Mouse (Mus musculus): Measurements from ENCODE around the gene Tmem45b. TPM values are rescaled to one million over a fixed set of nuclear protein-coding genes. Genes with fewer than 3 reads are reported as not detected.

The Tmem45b gene
- polyA plus RNA-seq, 1 experiment from 2014 or later = not detected

- Histone ChIP-seq H3K4me2 (ENCODE audit: low read depth) (no peak overlapping the region), H3K36me3 (ENCODE audit: control insufficient read depth, insufficient read depth, low read length) (no peaks in the 10 kb centered on the region), H3K27me3 (ENCODE audit: control insufficient read depth, insufficient read depth, low read length) (no peaks in the 10 kb centered on the region), H3K27ac (ENCODE audit: low read depth, low read length) (no peak overlapping the region), H3K9me3 (ENCODE audit: control insufficient read depth, low read length) (no peaks in the 10 kb centered on the region), H3K4me3 (ENCODE audit: low read depth, low read length) (no peak overlapping the region), H3K9ac (ENCODE audit: low read length) (no peak overlapping the region), H3K4me1 (ENCODE audit: control insufficient read depth, insufficient read depth, low read length) (no peaks in the 10 kb centered on the region)
- WGBS = 87% methylated on average over 7 of the region's 7 CpGs
- ATAC-seq (ENCODE audit: insufficient read depth, low FRiP score, low TSS enrichment) (no peak), DNase-seq (ENCODE audit: low spot score) (no peak)
Measured at GRCm38 (mm10) chr9:31428971-31429370, 35.3 kb downstream of the Tmem45b start.

DNA sequence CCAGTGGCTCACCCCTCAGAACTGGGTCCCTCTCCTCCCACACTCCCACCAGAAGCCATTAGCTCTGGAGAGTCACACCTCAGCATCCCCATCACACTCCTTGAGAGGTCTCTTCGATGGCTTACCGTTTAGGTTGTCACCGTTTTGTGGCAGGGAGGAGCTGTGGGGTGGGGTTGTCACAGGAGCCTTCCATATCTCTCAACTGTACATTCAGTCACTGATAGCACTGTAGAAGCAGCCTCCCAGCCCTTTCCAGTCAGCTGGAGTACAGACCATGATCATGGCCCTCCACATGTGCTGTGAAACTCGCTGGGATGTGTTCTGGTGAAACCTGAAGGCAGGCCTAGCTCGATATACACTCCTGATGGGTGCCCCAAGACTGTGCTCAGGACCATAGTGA, 42.1 kb downstream of the Tmem45b start:
- H3K9me3 ChIP-seq (ENCODE audit: control insufficient read depth, low read length) = no peaks in the 10 kb centered on the region
- H3K4me2 ChIP-seq (ENCODE audit: low read depth) = no peak overlapping the region
- peak; percentile 2 for DNase-seq (ENCODE audit: low spot score)
- 81% methylated on average over 5 of the region's 5 CpGs for WGBS
- H3K9ac ChIP-seq (ENCODE audit: low read length) = no peak overlapping the region
- no peak overlapping the region for H3K4me3 ChIP-seq (ENCODE audit: low read depth, low read length)
- H3K4me1 ChIP-seq (ENCODE audit: control insufficient read depth, insufficient read depth, low read length) = no peaks in the 10 kb centered on the region
- no peaks in the 10 kb centered on the region for H3K27me3 ChIP-seq (ENCODE audit: control insufficient read depth, insufficient read depth, low read length)
- H3K36me3 ChIP-seq (ENCODE audit: control insufficient read depth, insufficient read depth, low read length) = peaks cover 8% of the 10 kb centered on the region
- no peak overlapping the region for H3K27ac ChIP-seq (ENCODE audit: low read depth, low read length)
- no peak for ATAC-seq (ENCODE audit: insufficient read depth, low FRiP score, low TSS enrichment)

DNA sequence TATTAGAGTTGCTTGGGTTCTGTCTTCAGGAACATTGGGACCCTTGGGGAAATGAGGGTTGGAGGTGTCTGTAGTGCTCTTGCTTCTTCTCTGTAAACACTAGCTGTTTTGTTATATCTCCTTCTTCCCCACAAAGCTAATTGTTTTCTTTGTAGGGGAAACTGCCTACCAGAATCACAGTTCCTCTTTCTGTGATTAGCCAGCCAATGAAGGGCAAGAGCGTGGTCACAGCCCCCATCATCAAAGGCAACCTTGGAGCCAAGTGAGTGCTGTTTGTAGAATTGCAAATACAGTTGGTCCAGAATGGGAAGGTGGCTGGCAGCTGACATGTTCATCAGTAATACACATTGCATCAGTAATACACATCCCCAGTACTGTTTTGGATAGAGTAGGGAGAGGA, 45.4 kb downstream of the Tmem45b start:
- ATAC-seq (ENCODE audit: insufficient read depth, low FRiP score, low TSS enrichment) (no peak), DNase-seq (ENCODE audit: low spot score) (no peak)
- 93% methylated on average over 1 of the region's 1 CpGs for WGBS
- Histone ChIP-seq H3K9me3 (ENCODE audit: control insufficient read depth, low read length) (no peaks in the 10 kb centered on the region), H3K4me1 (ENCODE audit: control insufficient read depth, insufficient read depth, low read length) (no peaks in the 10 kb centered on the region), H3K36me3 (ENCODE audit: control insufficient read depth, insufficient read depth, low read length) (peaks cover 17% of the 10 kb centered on the region), H3K27ac (ENCODE audit: low read depth, low read length) (no peak overlapping the region), H3K4me3 (ENCODE audit: low read depth, low read length) (no peak overlapping the region), H3K27me3 (ENCODE audit: control insufficient read depth, insufficient read depth, low read length) (no peaks in the 10 kb centered on the region), H3K4me2 (ENCODE audit: low read depth) (no peak overlapping the region), H3K9ac (ENCODE audit: low read length) (no peak overlapping the region)

GRCm38 (mm10) chr9:31412165-31412564, 52.1 kb downstream of the Tmem45b start:
- DNase-seq (ENCODE audit: low spot score) (no peak), ATAC-seq (ENCODE audit: insufficient read depth, low FRiP score, low TSS enrichment) (no peak)
- H3K27ac ChIP-seq (ENCODE audit: low read depth, low read length) = no peak overlapping the region
- H3K4me1 ChIP-seq (ENCODE audit: control insufficient read depth, insufficient read depth, low read length) = no peaks in the 10 kb centered on the region
- no peak overlapping the region for H3K4me2 ChIP-seq (ENCODE audit: low read depth)
- H3K9me3 ChIP-seq (ENCODE audit: control insufficient read depth, low read length) = no peaks in the 10 kb centered on the region
- H3K36me3 ChIP-seq (ENCODE audit: control insufficient read depth, insufficient read depth, low read length) = peaks cover 24% of the 10 kb centered on the region
- H3K27me3 ChIP-seq (ENCODE audit: control insufficient read depth, insufficient read depth, low read length) = no peaks in the 10 kb centered on the region
- H3K9ac ChIP-seq (ENCODE audit: low read length) = no peak overlapping the region
- WGBS = 88% methylated on average over 4 of the region's 4 CpGs
- H3K4me3 ChIP-seq (ENCODE audit: low read depth, low read length) = no peak overlapping the region

GRCm38 (mm10) chr9:31405217-31405616, 59.0 kb downstream of the Tmem45b start:
- Histone ChIP-seq H3K4me3 (ENCODE audit: low read depth, low read length) (no peak overlapping the region), H3K4me1 (ENCODE audit: control insufficient read depth, insufficient read depth, low read length) (no peaks in the 10 kb centered on the region), H3K27me3 (ENCODE audit: control insufficient read depth, insufficient read depth, low read length) (no peaks in the 10 kb centered on the region), H3K36me3 (ENCODE audit: control insufficient read depth, insufficient read depth, low read length) (peaks cover 21% of the 10 kb centered on the region), H3K9ac (ENCODE audit: low read length) (no peak overlapping the region), H3K4me2 (ENCODE audit: low read depth) (no peak overlapping the region), H3K27ac (ENCODE audit: low read depth, low read length) (no peak overlapping the region), H3K9me3 (ENCODE audit: control insufficient read depth, low read length) (no peaks in the 10 kb centered on the region)
- 62% methylated on average over 6 of the region's 6 CpGs for WGBS
- no peak for ATAC-seq (ENCODE audit: insufficient read depth, low FRiP score, low TSS enrichment)
- DNase-seq (ENCODE audit: low spot score) = no peak

DNA sequence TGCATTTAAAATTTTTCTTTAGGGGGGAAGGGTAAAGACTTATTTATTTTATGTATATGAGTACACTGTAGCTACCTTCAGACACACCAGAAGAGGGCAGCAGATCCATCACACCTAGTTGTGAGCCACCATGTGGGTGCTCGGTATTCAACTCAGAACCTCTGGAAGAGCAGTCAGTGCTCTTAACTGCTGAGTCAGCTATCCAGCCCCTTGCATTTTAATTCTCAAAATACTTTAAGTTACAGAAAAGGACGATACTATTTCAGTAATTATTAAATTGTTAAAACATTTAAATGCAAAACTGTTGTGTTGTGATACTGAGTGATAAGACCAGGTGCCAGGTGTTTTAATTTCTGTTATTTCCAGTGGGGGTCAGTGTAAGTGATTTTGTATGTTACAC, 60.0 kb downstream of the Tmem45b start:
- Histone ChIP-seq H3K27ac (ENCODE audit: low read depth, low read length) (no peak overlapping the region), H3K9me3 (ENCODE audit: control insufficient read depth, low read length) (no peaks in the 10 kb centered on the region), H3K9ac (ENCODE audit: low read length) (no peak overlapping the region), H3K27me3 (ENCODE audit: control insufficient read depth, insufficient read depth, low read length) (no peaks in the 10 kb centered on the region), H3K4me2 (ENCODE audit: low read depth) (no peak overlapping the region), H3K4me1 (ENCODE audit: control insufficient read depth, insufficient read depth, low read length) (no peaks in the 10 kb centered on the region), H3K36me3 (ENCODE audit: control insufficient read depth, insufficient read depth, low read length) (peaks cover 18% of the 10 kb centered on the region), H3K4me3 (ENCODE audit: low read depth, low read length) (no peak overlapping the region)
- 89% methylated on average over 2 of the region's 2 CpGs for WGBS
- ATAC-seq (ENCODE audit: insufficient read depth, low FRiP score, low TSS enrichment) (no peak), DNase-seq (ENCODE audit: low spot score) (no peak)

DNA sequence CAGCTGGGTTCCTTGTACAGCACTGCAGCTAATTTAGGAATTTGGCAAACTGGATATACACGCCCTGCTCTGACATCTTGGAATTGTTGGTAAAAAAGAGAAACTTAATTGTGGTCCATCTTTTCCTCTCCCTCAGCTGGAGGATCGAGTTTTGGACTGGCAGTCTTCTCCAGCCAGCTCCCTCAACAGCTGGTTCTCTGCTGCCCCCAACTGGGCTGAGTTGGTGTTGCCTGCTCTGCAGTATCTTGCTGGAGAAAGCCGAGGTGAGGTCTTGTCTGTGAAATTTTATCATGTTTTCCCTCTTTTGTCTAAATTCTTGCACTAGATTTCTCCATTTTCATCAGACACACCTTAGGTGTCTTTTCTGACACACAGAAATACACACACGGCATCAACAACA, 63.8 kb downstream of the Tmem45b start:
- no peaks in the 10 kb centered on the region for H3K4me1 ChIP-seq (ENCODE audit: control insufficient read depth, insufficient read depth, low read length)
- DNase-seq (ENCODE audit: low spot score) (peak; percentile 78), ATAC-seq (ENCODE audit: insufficient read depth, low FRiP score, low TSS enrichment) (no peak)
- no peaks in the 10 kb centered on the region for H3K27me3 ChIP-seq (ENCODE audit: control insufficient read depth, insufficient read depth, low read length)
- WGBS = 59% methylated on average over 4 of the region's 4 CpGs
- no peaks in the 10 kb centered on the region for H3K9me3 ChIP-seq (ENCODE audit: control insufficient read depth, low read length)
- H3K4me3 ChIP-seq (ENCODE audit: low read depth, low read length) = no peak overlapping the region
- no peak overlapping the region for H3K9ac ChIP-seq (ENCODE audit: low read length)
- no peak overlapping the region for H3K27ac ChIP-seq (ENCODE audit: low read depth, low read length)
- H3K36me3 ChIP-seq (ENCODE audit: control insufficient read depth, insufficient read depth, low read length) = peaks cover 22% of the 10 kb centered on the region
- no peak overlapping the region for H3K4me2 ChIP-seq (ENCODE audit: low read depth)

DNA sequence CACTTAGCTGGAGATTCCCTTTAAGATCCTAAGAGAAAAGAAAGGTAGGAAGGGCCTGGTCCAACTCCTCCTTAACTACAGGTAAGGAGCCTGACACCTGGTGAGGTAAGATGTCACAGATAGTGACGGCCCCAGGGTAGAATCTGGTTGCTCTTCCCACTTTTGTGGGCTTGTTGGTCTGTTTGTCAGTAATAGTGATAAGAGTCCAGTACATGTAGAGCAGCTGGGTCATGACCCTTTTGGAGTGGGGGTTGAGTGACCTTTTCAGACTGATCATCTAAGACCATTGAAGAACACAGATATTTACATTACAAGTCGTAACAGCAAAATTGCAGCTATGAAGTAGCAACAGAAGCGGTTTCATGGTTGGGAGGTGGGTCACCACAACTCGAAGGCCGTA, 77.1 kb downstream of the Tmem45b start:
- Histone ChIP-seq H3K4me3 (ENCODE audit: low read depth, low read length) (peak overlapping the region; percentile 83; the same call in 1 of the 2 replicates), H3K9me3 (ENCODE audit: control insufficient read depth, low read length) (no peaks in the 10 kb centered on the region), H3K27me3 (ENCODE audit: control insufficient read depth, insufficient read depth, low read length) (no peaks in the 10 kb centered on the region), H3K9ac (ENCODE audit: low read length) (no peak overlapping the region; the same call in 1 of the 2 replicates), H3K4me1 (ENCODE audit: control insufficient read depth, insufficient read depth, low read length) (peaks cover 6% of the 10 kb centered on the region; the same call in 1 of the 2 replicates), H3K36me3 (ENCODE audit: control insufficient read depth, insufficient read depth, low read length) (no peaks in the 10 kb centered on the region), H3K4me2 (ENCODE audit: low read depth) (no peak overlapping the region; the same call in 1 of the 2 replicates), H3K27ac (ENCODE audit: low read depth, low read length) (no peak overlapping the region)
- 92% methylated on average over 5 of the region's 5 CpGs for WGBS
- DNase-seq (ENCODE audit: low spot score) (no peak), ATAC-seq (ENCODE audit: insufficient read depth, low FRiP score, low TSS enrichment) (no peak)

DNA sequence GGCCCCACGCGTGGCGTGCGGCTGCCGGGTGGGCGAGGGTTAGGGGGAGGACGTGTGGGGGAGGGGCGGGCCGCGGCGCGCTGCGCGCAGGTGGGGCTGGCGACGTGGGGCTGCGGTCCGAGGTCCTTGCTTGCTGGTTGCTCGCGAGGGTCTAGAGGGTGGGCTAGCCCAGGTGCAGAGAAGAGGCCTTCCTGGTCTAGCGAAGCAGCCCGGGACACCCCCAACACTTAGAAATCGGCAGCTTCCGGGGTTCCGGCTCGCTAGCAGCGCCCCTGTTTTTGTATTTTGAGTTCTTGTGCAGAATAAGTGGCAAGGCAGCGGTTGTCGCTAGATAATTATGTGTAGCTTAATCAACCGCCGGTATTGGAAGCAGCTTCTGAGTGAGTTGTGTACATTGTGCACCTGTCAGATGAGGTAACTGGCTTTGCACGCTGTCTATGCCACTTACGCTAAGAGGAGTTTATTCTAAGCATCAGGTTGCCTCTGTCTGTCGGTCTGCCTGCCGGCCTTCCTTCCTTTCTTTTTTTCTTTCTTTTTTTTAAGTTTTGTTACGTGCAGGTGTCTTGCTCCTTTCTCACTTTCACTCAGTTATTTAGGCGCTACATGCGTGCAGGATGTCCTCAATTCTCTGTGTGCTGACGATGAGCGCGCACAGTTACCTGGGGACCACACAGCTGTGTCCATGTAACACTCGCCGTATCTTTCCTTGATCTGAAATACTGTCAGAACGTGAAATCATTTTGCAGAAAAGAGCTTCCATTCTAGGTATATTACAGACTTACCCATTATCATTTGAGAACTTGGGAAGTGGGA, 77.7 kb downstream of the Tmem45b start:
- no peaks in the 10 kb centered on the region for H3K36me3 ChIP-seq (ENCODE audit: control insufficient read depth, insufficient read depth, low read length)
- peaks cover 6% of the 10 kb centered on the region; the same call in 1 of the 2 replicates for H3K4me1 ChIP-seq (ENCODE audit: control insufficient read depth, insufficient read depth, low read length)
- H3K9ac ChIP-seq (ENCODE audit: low read length) = peak overlapping the region; percentile 79
- H3K9me3 ChIP-seq (ENCODE audit: control insufficient read depth, low read length) = no peaks in the 10 kb centered on the region
- ATAC-seq (ENCODE audit: insufficient read depth, low FRiP score, low TSS enrichment) = peak; percentile 72
- peak overlapping the region; percentile 83 for H3K4me3 ChIP-seq (ENCODE audit: low read depth, low read length)
- H3K27me3 ChIP-seq (ENCODE audit: control insufficient read depth, insufficient read depth, low read length) = no peaks in the 10 kb centered on the region
- DNase-seq (ENCODE audit: low spot score) = no peak
- 13% methylated on average over 40 of the region's 44 CpGs for WGBS
- peak overlapping the region; percentile 60 for H3K4me2 ChIP-seq (ENCODE audit: low read depth)
- no peak overlapping the region for H3K27ac ChIP-seq (ENCODE audit: low read depth, low read length)
